Mouse (Mus musculus) c-Kit-positive CD71-negative TER-119-negative erythroid progenitor cells, embryonic 14.5 days (primary cell): ENCODE measurements around the gene Frs2.
"Not testable (repeated sequence)": the region's sequence is repeated elsewhere in the genome, so short reads cannot be mapped to it uniquely, and the experiment has no call there.

Experiments
- DNase-seq: peaks from one replicate; pipeline ENCODE4 v3.0.0-alpha.2; 2013; ENCODE audit warnings: low read depth

Frs2 gene

DNA sequence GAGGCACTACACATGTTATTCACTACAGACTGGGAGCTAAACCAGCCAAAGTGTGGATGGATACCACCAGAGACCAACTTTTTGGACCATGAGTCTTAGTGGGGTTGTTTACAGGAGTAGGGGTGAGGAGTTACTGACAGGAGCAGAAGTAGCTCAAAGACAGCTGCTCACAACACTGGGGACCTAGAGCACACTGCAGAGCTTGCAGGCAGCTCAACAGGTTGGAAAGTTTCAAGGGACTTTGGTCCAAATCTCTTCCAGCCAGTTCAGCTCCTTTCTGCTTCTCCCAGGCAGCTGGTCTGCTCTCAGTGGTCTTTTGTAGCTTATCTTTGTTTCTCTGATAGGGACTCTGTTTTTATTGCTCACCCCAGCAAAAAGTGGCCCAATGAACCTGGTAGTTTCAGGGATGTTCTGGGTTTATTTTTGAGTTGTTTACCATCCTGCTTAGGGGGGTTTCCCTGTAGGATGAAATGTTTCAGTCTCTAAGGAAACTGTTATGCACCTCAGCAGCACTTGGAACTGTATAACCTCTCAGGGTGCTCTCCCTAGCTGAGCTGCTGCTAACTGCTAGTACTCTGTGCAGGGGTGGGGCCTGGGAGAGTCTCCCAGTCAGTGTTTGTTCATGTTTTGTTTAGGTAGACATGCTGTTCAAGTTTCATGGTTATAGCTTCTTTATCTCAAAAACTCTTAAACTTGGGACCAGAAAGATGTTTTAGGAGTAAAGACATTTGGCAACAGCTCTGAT is 44.3 kb downstream of the Frs2 start:
- DNase-seq, result no peak

DNA sequence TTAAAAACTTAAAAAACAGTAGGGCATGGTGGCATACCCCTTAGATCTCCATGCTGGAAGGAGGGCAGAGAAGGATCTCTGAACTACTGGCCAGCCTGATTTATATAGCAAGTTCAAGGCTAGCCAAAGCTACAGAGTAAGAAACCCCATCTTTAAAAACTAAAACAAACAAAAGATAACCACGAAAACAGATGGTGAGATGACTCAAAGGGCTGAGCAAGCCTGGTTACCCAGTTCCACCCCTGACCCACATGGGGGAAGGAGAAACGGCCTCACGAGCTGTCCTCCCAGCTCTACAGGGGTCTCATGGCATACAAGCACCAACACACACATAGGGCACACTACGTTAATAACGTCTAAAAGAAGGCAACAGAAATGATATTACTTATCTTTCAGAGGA is 48.2 kb downstream of the Frs2 start:
- no peak for DNase-seq

DNA sequence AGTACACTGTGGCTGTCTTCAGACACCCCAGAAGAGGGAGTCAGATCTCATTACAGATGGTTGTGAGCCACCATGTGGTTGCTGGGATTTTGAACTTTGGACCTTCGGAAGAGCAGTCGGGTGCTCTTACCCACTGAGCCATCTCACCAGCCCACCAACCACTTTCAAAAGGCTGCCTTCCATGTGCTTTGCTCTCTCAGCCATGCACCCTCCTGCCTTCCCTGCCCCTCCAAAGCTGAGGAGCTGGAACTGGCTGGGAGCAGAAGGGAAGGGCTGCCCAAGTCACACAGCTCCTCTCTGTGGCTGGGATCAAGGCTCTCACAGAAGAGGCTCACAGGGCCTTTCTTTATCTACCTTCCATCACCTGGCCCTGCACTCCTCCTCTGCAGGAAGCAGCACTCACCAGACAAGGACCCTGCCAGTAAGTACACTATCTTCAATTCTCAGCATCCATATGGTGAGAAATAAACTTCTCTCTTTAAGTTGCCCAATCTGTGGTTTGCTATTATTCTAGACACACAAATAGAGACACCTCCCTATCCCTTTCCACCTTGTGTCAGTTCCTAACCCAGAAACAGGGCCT is 51.1 kb downstream of the Frs2 start:
- DNase-seq, result no peak

DNA sequence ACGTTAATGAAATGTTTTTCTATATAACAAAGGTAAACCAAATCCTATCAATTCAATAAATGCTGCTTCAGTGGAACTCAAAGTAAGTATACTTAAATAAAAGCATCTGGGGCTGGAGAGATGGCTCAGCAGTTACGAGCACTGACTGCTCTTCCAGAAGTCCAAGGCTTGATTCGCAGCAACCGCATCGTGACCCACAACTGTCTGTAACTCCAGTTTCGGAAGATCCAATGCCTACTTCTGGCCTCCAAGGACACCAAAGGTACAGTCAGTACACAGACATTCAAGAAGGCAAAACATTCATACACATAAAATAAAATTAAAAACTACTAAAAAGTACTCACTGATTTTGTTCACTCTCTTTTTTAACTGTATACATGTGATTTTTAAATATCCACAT is 52.2 kb downstream of the Frs2 start:
- DNase-seq, result no peak

DNA sequence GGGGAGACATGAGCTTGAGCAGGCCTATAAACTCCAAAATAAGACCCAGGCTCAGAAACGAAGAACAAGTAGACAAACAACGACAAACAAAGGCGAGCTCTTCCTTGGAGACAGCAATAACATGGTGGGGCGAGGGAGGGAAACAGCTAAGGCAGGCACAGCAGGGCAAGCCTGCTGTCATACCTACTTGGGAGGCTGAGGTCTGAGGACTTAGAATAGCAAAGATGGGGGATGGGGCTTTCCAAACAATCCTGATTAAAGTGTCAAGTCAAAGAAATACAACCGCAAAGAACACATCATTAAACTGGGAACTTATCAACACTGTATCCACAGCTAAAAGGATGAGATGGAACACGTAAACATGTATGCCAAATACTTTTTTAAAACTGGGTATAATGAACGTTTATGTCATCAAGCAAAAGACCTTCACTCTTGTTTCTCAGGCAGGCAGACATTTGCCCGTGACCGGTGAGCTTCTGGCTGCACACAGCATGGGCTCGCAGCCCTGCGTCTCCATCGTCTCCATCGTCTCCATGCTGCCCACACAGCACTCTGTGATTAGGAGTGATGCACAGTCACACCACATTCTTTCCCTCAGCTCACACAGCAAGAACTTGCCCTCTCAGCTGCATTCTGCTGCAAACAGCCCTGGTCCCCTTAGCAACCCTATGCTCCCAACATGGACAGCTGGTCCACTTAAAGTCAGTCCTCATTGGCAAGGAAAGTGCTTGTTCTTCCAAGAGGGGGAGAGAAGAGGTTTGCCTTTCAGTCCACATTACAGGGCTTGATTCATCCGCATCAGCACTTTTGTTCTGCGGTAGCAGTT is 53.6 kb downstream of the Frs2 start:
- DNase-seq, result no peak

DNA sequence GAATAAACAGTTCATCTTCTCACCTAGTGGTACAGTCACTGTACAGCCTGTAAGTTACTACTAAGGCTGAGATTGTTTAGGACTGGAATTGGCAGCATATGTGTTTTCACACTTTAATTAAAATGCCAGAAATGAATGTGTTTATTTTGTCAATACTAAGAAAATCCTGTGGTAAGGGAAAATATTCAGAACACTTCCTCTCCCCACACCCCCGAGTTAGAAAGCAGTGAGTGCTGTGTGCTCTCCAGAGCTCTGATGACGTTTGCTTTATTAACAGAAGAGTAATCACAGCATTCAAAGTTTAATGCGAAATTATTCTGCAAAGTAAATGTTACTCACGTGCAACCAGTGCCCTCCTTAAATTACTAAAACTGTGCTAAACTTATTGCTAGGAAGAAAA is 58.7 kb downstream of the Frs2 start:
- DNase-seq, result no peak

DNA sequence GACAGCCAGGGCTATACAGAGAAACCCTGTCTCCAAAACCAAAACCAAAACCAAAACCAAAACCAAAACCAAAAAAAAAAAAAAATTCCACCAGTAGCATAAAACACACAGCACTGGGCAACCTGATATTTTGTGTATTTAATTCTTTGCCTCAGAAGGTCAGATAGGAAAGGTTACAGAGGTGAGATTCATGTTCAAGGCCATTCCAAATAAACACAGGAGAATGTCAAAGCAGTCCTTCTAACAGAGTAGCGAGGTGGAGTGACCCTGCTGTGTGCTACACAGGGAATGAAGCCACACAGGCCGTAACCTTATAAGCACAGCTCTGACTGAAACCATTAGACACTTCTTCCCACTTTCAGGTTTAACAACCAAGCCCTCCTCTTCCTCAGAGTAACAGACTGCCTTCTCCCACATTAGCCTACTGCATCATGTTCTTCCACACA is 66.4 kb downstream of the Frs2 start:
- DNase-seq, result no peak

DNA sequence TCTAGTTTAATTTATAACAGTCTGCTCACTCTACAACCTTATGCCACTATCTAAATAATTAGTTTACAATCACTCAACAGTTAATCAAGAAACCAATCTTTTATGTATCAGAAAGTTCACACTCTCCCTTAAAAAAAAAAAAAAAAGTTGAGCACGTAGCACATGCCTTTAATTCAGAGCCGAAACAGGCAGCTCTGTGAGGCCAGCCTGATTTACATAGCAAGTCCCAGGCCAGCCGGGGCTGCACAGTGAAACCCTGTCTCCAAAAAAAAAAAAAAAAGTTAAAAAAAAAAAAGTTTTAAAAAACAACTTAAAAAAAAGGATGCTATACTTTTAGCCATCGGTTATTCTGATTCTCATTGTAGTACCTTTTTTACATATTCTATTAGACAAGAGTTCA is 67.0 kb downstream of the Frs2 start:
- DNase-seq, result no peak

DNA sequence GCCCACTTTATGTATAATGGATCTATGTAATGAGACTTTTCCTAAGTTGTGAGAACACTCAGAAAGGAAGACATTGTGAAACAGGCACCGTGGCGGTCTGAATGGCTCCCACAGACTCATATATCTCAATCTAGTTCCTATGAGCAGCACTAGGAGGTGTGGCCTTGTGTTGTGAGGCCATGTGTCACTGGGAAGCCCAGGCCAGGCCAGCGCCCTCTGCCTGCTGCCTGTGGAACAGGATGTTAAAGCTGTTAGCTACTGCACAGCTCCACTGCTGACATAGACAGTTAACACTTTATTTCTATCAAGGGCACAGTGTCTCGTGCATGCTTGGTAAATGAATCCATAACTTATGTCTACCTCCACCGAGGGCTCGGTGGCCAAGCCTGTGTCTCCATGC is 70.0 kb downstream of the Frs2 start:
- DNase-seq, result peak; percentile 35

DNA sequence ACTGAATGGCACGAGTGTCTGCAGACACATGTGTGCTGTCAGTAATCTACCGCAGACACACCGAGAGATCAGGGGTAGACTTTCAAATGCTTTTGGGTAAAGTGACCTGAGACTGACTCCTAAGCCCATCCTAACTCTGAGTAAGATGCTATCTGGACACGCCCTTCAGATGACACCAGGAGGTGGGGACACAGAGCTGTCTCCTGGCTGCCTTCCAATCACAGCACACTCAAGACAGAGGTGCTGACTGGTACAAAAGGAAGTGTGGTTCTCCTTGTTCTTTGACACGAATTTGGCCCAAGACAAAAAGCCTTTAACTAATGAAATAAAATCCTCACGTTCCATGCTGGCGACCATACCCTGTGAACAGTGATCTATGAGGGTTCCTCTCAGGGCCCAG is 75.2 kb downstream of the Frs2 start:
- no peak for DNase-seq

DNA sequence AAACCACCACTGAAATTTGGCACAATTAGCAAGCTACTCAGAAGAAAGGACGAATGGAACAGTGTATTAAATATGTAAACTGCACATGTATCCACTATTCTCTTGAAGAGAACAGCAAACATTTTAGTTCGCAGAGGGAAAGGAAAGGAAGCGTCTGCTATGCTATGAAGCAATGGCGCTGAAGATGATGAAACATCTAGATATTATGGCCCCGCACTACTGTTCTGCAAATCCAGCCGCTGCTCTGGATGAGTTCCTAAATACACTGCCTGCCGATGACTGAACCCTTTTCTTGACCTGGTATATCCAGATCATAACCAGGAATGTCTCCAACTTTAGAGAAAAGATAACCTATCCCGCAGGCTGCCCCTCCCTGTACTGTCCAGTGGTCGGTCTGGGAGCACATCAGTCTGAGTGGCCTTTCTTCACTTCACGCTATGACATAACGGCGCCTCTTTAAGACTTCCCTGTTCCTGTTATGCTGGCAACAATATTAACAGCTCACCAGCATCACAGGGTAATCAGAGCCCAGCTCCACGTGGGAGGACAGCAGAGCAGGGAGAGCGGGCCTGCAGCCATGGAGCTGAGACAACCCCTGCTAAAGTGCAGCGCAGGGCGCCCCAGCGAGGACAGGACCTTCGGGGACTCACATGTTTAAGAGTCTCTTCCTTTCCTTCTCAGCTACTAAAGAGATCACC is 76.0 kb downstream of the Frs2 start:
- no peak for DNase-seq

DNA sequence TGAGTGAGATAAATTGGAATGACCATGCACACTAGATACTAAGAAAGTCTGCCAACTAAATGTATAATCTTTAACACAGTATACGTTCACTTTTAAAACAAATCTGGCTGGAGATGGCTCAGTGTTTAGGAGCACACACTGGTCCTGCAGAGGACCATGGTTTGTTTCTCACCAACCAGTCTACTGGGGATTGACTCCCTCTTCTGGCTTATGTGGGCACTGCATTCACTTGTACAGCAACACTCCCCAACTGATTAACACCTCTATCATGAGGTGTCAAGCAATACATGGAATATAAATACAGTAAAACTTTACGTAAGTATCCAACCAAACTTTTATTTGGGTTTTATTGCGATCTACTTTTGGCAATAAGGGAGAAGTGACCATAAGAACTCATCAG is 79.2 kb downstream of the Frs2 start:
- DNase-seq, result no peak

DNA sequence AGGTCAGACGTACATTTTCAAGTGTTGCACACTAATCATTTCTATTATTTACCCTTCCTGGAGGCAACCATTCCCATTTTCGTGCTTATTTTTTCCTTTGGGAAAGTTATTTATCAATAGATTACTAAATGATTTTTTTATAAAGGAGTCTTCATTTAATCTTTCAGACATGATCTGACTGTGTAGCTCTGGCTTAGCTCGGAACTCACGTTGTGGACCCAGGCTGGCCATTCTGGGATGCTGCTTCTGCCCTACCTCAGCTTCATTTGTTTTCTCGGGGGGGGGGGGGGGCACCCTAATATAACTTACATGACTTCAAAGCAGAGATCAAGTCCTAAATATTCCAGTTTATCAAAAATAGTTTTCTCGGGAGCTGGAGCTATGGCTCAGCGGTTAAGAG is 84.3 kb downstream of the Frs2 start:
- no peak for DNase-seq

DNA sequence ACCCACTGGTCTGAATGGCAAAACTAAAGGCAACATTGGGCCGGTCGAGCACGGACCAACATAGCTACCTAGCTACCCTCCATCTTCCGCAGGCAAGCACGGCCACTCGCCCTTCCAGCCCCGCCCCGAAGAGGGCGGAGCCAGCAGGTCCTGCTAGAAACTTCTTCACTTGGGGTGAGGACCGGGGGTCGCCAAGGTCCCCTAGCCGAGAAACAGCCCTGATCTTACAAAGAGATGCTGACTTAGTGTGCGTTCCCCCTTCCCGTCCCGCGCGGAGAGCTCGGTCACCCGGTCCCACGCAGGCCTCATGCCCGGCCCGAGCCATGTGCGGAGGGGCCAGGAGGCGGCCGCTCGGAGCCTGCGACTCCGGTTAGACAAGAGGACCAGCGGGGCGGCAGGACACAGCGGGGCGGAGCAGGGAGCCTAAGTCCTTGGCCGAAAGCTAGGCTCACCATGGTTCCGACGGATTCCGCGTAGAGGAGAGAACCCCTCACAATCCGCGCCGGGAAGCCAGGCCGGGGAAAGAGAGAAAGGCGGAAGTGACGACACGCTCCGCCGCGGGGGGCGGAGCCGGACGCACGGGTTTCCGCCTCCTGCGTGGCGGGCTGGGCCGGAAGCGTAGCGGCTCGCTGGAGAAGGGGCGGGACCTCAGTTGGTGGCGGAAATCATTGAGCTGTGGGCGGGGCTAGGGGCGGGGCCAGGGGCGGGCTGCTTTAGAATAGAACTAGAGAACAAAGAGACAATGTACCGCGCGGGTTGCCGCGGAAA is 84.9 kb downstream of the Frs2 start, which contains the start of gene Cct2:
Gene Cct2 (minus strand): TSS at position 561 of the 768 bp plus-strand sequence.
- DNase-seq, result peak; percentile 90

DNA sequence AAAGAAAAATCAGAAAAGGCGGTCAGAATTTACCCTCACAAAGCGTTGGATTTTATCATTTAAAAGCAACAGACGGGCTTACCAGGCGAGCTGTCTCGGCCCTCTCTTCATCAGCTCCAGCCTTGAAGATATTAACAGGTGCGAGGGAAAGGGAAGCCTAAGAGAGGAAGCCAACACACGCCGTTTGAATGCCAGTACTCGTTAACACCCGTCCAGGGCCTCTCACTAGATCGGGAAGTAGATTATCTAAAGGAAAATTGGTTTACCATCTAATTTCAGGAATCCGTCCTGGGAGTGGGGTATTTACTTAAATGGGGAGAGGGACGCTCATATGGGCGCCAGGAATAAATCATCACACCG is 85.5 kb downstream of the Frs2 start:
- no peak for DNase-seq

DNA sequence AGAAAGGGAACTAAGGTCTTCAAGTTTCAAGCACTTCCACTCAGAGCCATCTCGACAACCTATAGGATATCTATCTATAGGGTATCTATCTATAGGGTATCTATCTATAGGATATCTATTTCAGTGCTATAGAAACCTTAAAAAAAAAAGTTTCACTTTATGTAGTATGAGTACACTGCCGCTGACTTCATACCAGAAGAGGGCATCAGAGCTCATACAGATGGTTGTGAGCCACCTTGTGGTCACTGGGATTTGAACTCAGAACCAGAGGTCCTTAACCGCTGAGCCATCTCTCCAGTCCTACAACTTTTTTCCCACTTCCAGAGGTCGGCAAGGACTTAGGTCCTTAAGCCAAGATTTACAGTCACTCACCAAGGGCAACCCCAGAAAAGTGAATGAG is 92.7 kb downstream of the Frs2 start:
- DNase-seq, result no peak

DNA sequence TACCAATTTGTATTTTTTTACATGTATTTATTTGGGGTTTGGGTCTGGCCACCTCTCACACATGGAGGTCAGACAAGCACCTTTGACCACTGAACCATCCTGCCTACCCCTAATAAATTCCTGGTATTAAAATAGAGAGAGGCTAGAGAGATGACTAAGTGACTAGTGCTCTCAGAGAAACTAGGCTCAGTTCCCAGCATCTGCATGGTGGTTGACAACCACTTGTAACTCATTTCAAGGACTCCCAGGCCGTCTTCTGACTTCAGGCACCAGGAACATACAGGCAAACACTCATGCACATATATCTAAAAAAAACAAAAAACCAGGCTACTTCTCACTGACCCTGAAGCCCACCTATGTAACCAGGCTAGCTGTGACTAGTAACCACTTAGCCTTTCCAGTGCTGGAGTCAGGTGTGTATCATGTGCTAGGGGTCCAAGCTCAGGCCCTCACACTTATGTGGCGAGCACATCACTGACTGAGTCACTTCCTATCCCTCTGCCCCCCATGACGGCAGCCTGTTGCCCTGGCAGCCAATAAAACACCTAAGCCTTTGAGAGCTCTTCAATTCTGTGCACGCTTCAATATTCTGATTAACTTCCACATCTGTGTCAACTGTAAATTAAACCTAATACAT is 98.3 kb downstream of the Frs2 start:
- no peak for DNase-seq

DNA sequence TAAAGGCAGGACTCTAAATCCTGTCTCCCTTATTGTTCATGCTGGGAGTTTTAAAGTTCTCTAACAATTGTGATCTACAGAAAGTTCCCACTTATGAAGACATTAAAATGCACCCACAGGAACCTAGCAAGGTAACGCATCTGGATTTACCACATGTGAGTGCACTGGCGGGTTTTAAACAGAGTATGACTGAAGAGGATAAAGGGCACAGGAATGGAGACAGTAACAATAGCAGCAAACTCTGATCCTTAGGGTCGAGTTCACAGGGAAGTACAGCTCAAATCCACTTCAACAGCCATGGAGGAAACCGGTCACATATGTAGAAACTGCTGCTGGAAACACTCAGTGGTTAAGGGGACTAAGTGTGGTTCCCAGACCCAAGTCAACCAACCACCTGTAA is 99.1 kb downstream of the Frs2 start:
- DNase-seq, result no peak

DNA sequence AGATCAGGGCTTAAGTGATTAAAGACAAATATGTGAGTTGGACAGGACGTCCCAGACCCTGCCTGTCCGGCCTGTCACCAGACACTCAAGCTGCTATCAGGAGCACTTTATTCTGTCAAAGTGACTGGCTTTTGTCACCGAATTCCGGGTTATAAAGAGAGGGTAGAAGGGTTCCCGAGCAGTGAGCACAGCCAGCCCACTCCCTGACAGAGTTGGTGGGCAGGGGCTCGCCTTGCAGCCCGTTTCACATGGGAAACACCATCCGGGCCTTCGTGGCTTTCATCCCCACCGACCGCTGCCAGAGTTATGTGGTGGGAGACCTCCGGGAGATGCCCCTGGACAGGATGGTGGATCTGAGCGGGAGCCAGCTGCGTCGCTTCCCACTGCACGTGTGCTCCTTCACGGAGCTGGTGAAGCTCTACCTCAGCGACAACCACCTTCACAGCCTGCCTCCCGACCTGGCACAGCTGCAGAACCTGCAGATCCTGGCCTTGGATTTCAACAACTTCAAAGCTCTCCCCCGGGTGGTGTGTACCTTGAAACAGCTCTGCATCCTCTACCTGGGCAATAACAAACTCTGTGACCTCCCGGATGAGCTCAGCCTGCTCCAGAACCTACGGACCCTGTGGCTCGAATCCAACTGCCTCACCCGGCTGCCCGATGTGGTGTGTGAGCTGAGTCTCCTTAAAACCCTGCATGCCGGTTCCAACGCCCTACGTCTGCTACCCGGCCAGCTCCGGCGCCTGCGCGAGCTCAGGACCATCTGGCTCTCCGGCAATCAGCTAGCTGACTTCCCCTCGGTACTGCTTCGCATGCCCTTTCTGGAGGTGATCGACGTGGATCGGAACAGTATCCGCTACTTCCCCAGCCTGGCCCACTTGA is 102.9 kb downstream of the Frs2 start, which contains the start of gene Lrrc10:
Gene Lrrc10 (plus strand): TSS at position 167 of the 882 bp plus-strand sequence.
- no peak for DNase-seq

DNA sequence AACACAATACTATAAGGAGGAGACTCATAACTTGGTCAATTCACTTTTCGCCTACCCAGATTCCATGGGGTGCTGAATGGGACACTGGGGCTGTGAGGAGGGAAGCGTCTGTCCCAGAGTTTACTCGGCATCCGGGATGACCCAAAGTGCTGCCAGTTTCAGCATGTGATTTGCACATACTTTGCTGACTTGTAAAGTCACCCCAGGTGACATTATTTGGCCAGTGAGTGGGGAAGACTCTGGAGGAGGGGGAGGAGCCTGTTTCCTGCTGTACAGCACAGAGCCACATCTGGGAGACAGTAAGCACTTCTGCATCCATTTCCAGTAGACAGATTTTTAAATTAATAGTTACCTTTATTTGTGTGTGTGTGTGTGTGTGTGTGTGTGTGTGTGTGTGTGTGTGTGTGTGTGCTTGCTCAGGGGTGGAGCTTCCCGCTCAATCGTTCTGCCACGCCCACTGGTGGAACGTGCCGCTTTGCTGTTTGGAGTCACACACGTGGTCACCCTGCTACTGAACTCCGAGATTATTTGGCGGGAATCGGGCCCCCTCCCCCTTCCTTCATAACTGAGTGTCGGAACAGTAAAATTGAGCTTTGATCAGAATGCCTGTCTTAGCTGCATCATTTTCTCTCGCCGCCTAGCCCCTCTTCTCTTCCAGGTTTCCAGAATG is 104.7 kb downstream of the Frs2 start:
- not testable (repeated sequence) for DNase-seq
